Mouse (Mus musculus) embryonic facial prominence, embryonic 13.5 days (tissue): ENCODE data around the gene Fgf4. TPM values are rescaled to one million over a fixed set of nuclear protein-coding genes. Genes with fewer than 3 reads are reported as not detected.
"Not testable (repeated sequence)": the region's sequence is repeated elsewhere in the genome, so short reads cannot be mapped to it uniquely, and the experiment has no call there.

Source experiments
- ATAC-seq: fragments of 200-750 bp; cut with Nextera tagmentation; 2 replicates; pipeline ENCODE4 v1.8.0; 2017; ENCODE audit warnings: low read depth; ENCODE audit not compliant: insufficient number of reproducible peaks, insufficient read depth, low FRiP score, low TSS enrichment
- H3K27ac ChIP-seq: fragments of 300-500 bp; sonication (generic); 2 replicates; pipeline ENCODE4 v1.5.1; 2015; ENCODE audit warnings: moderate library complexity, mild to moderate bottlenecking, inconsistent platforms
- H3K27me3 ChIP-seq: fragments of 300-500 bp; sonication (generic); 2 replicates; pipeline ENCODE4 v1.6.1; 2015; ENCODE audit warnings: mild to moderate bottlenecking, inconsistent platforms
- H3K36me3 ChIP-seq: fragments of 300-500 bp; sonication (generic); 2 replicates; pipeline ENCODE4 v1.6.1; 2015; ENCODE audit warnings: mild to moderate bottlenecking, inconsistent platforms
- H3K4me1 ChIP-seq: fragments of 300-500 bp; sonication (generic); 2 replicates; pipeline ENCODE4 v1.6.1; 2015; ENCODE audit warnings: inconsistent platforms
- H3K4me2 ChIP-seq: fragments of 300-500 bp; sonication (generic); 2 replicates; pipeline ENCODE4 v1.6.1; 2015; ENCODE audit warnings: moderate library complexity, mild to moderate bottlenecking, inconsistent platforms
- H3K4me3 ChIP-seq: fragments of 300-500 bp; sonication (generic); 2 replicates; pipeline ENCODE4 v1.5.1; 2015; ENCODE audit warnings: mild to moderate bottlenecking, inconsistent platforms
- H3K9ac ChIP-seq: fragments of 300-500 bp; sonication (generic); 2 replicates; pipeline ENCODE4 v1.6.1; 2015; ENCODE audit warnings: mild to moderate bottlenecking, inconsistent platforms
- H3K9me3 ChIP-seq: fragments of 300-500 bp; sonication (generic); 2 replicates; pipeline ENCODE4 v1.6.1; 2016; ENCODE audit warnings: inconsistent platforms
- WGBS: fragments of 180-500 bp; shearing (Covaris S2); methylation state at CpG from one replicate; pipeline ENCODE4 v1.1.7; 2015; ENCODE audit warnings: mixed read lengths; 5-methylcytosine and 5-hydroxymethylcytosine counted together
- polyA plus RNA-seq: library from polyadenylated mRNA; unstranded; fragments of >200 nt; fragmentation: Nextera tagmentation; extraction: Ambion mirVana; gene quantifications from 2 replicates; pipeline ENCODE4 v1.2.1, GENCODE M21; 2015

Gene Fgf4
- polyA plus RNA-seq, 1 experiment from 2014 or later: 0.18 TPM

DNA sequence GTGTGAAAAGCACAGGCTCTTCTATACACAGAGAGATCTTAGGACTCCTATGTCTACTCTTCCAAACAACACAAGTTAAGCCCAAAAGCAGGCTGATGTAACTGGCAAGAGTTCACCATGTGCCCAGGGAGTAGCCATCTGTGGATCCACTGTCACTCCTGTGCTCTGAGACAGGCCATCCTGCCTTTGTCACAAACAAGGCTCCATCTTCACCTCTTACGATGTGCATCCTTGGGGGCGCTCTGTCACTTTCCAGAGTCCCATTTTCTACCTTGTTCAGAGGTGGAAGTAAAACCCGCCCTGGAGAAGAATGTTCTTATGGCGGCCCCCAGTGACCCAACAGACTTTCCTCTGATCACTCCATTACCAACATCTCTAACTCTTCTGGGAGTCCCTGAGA is 47.5 kb downstream of the Fgf4 start:
- H3K36me3 ChIP-seq: no peaks in the 10 kb centered on the region
- H3K27me3 ChIP-seq: peaks cover 73% of the 10 kb centered on the region
- H3K4me3 ChIP-seq: no peak overlapping the region
- WGBS: 4% methylated on average over 4 of the region's 4 CpGs
- no peak for ATAC-seq
- no peak overlapping the region for H3K27ac ChIP-seq
- peaks cover 27% of the 10 kb centered on the region for H3K4me1 ChIP-seq
- no peak overlapping the region for H3K4me2 ChIP-seq
- no peak overlapping the region for H3K9ac ChIP-seq
- no peaks in the 10 kb centered on the region for H3K9me3 ChIP-seq

DNA sequence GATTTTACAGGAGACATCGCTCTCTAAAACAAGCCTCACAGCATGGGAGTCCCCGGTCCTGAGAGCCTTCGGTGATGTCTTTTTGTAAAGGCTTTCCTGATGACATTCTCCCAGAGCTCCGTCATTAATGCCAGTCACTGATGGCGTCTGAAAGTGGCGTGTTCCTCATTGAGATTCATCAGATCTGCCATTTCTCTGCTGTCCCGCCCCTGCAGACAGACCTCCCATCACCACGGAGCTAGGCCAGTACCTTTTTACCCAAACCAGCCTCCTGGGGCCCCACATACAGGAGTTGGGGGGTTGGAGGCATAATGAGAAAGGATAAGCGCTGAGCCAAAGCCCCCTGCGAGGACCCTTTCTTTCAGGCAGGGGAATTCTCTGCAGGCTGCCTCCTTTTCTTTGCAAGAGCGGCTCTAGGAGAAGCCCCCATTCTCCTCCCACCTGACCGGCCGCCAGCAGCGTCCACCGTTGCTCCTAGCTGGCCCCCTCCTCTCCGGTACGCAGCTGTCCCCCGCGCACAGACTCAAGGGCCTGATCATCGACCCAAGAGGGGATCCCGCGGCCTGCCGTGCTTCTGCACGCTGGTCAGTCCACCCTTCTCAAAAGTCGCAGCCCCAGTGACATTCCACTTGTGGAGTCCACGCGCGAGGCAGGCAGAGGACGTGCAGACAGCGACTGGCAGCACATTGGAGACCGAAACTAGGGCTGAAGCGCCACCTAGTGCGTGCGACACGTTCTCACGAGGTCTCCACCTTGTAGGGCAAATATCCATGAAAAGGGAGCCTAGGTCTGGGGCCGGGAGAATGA is 48.3 kb downstream of the Fgf4 start:
- Histone ChIP-seq H3K9ac (peak overlapping the region; percentile 62), H3K4me1 (peaks cover 27% of the 10 kb centered on the region), H3K9me3 (no peaks in the 10 kb centered on the region), H3K4me2 (peak overlapping the region; percentile 89), H3K36me3 (no peaks in the 10 kb centered on the region), H3K27me3 (peaks cover 77% of the 10 kb centered on the region), H3K4me3 (peak overlapping the region; percentile 46), H3K27ac (no peak overlapping the region)
- peak; percentile 45; the same call in 1 of the 2 replicates for ATAC-seq
- 1% methylated on average over 37 of the region's 37 CpGs for WGBS

DNA sequence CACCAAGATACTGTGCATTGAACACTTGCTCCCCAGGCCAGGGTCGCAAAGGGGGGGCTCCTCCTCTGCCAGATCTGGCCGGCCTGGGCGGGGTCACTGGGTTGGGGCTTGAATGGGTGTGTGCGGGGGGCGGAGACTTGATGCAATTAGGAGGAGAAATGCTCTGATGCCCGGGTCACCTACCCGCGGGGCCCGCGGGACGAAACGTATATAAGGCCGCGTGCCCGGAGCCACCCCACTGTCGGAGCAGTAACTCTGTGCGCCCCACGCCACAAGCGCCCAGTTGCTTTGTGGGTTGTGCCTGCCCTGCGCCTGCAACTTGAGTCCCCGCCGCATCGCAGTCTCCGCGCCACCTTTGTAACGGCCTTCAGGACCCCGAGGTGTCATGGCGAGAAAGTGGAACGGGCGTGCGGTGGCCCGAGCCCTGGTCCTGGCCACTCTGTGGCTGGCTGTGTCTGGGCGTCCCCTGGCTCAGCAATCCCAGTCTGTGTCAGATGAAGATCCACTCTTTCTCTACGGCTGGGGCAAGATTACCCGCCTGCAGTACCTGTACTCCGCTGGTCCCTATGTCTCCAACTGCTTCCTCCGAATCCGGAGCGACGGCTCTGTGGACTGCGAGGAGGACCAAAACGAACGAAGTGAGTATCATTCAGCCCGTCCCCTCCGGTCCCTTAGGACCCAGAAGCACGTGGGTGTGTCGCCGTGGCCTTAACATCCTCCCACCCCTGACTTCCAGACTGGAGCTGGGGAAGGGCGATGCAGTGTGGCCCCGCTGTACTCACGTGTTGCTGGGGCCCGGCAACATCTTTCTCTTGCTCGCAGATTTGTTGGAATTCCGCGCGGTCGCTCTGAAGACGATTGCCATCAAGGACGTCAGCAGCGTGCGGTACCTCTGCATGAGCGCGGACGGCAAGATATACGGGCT is 49.4 kb downstream of the Fgf4 start, which contains the start of gene Fgf15:
Gene Fgf15 (plus strand): TSS at position 238 of the 925 bp plus-strand sequence.
- H3K4me3 ChIP-seq: peak within 1 kb of the TSS; percentile 46
- no peak for ATAC-seq
- WGBS: under 1% methylated on average over 65 of the region's 65 CpGs

DNA sequence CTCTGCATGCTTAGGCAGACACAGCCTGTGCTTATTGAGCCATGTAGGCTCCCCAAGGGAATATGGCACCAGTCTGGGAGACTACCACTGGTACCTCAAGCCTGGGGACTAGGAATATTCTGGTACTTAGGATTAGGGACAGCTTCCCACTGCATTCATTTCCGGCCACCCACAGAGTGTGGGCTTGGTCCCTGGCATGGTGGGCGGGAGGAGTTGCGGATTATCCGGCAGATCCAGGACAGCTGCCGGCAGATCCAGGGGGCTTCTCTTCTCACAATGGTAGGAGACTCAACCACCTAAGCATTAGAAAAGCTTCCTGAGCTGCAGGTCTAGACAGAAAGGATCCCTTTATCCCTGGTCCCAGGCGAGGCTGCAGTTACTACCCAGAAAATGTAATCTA is 51.3 kb downstream of the Fgf4 start:
- Histone ChIP-seq H3K9me3 (no peaks in the 10 kb centered on the region), H3K4me2 (no peak overlapping the region), H3K9ac (no peak overlapping the region), H3K4me1 (peaks cover 27% of the 10 kb centered on the region), H3K36me3 (no peaks in the 10 kb centered on the region), H3K27ac (no peak overlapping the region), H3K4me3 (no peak overlapping the region), H3K27me3 (peaks cover 71% of the 10 kb centered on the region)
- 29% methylated on average over 6 of the region's 6 CpGs for WGBS
- ATAC-seq: no peak

More for the DNA sequence above, 49.4 kb downstream of the Fgf4 start, which contains the start of gene Fgf15:
- H3K4me1 ChIP-seq: peaks cover 27% of the 10 kb centered on the region
- peak within 1 kb of the TSS; percentile 89 for H3K4me2 ChIP-seq
- peaks cover 78% of the 10 kb centered on the region for H3K27me3 ChIP-seq
- peak within 1 kb of the TSS; percentile 62 for H3K9ac ChIP-seq
- H3K36me3 ChIP-seq: no peaks in the 10 kb centered on the region
- no peaks in the 10 kb centered on the region for H3K9me3 ChIP-seq
- H3K27ac ChIP-seq: no peak within 1 kb of the TSS

DNA sequence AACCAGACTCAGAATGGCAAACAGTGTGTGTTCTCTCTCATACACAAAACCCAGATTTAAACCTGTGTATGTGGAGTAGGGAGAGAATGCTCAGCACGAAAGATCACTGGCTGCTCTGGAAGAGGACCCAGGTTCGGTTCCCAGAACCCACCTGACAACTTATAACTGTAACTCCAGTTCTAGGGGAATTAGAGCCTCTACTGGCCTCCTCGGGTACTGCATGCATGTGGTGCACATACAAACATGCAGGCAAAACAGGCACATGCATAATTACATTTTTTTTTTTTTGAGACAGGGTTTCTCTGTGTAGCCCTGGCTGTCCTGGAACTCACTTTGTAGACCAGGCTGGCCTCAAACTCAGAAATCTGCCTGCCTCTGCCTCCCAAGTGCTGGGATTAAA is 58.3 kb downstream of the Fgf4 start:
- not testable (repeated sequence) for H3K9ac ChIP-seq, H3K27ac ChIP-seq, ATAC-seq, H3K4me2 ChIP-seq, H3K36me3 ChIP-seq, H3K9me3 ChIP-seq, H3K4me1 ChIP-seq, H3K4me3 ChIP-seq
- WGBS: 95% methylated on average over 3 of the region's 3 CpGs
- H3K27me3 ChIP-seq: peaks cover 25% of the 10 kb centered on the region

DNA sequence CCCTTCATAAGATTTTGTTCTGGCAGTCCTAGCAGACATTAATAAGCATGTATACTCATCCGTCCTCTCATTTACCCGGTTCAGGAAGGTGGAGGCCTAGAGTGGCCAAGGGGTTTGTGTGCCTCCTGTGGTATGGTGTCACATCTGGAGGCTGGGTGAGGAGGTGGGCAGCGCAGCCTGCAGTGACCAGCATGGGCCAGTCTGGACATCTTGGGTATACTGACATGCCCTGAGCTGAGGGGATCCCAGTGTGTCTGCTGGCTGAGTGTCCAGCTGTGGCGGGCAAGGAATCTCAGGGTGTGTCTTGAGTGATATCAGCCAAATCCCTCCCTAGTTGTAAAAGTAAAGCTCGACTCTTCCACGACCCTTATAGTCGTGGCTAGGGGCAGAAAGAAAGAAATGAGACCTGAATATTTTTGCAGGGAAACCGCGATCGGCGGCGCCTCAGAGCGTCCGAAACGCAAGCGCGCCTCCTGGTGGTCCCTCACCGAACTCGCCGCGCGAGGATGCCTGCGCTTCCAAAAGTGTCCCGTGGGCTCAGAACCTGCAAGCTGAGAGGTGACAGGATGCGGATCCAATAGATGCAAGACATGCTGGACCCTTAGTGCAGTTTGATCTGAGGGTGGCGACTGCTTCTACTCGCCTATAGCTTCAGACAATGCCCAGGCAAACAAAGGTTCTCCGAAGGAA is 59.7 kb downstream of the Fgf4 start:
- Histone ChIP-seq H3K27ac (no peak overlapping the region), H3K27me3 (peaks cover 24% of the 10 kb centered on the region), H3K36me3 (no peaks in the 10 kb centered on the region), H3K9ac (peak overlapping the region; percentile 52; the same call in 1 of the 2 replicates), H3K9me3 (no peaks in the 10 kb centered on the region), H3K4me2 (peak overlapping the region; percentile 52), H3K4me1 (peaks cover 7% of the 10 kb centered on the region; the same call in 1 of the 2 replicates), H3K4me3 (no peak overlapping the region)
- ATAC-seq: no peak
- 10% methylated on average over 28 of the region's 28 CpGs for WGBS

DNA sequence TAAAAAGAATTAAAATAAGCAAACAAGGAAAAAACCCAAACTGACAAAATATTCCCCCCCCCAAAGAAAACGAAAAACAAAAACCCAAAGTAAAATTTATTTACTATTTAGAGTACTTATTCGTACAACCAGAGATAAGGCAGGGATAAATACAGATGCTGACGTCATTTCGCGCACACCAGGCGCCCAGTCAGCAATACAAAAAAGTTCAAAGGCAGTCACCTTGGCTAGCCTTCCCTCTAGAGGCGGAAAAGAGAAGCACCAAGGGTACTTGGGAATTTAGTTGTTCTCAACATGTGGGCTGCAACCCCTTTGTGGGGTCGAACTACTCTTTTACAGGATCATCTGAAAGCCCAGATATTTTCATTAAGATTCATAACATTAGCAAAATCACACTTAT is 60.6 kb downstream of the Fgf4 start:
- Histone ChIP-seq H3K4me2 (no peak overlapping the region), H3K9me3 (no peaks in the 10 kb centered on the region), H3K9ac (no peak overlapping the region), H3K27me3 (peaks cover 20% of the 10 kb centered on the region), H3K27ac (no peak overlapping the region), H3K4me3 (no peak overlapping the region), H3K4me1 (peaks cover 7% of the 10 kb centered on the region; the same call in 1 of the 2 replicates), H3K36me3 (no peaks in the 10 kb centered on the region)
- no peak for ATAC-seq
- WGBS: 16% methylated on average over 8 of the region's 8 CpGs

DNA sequence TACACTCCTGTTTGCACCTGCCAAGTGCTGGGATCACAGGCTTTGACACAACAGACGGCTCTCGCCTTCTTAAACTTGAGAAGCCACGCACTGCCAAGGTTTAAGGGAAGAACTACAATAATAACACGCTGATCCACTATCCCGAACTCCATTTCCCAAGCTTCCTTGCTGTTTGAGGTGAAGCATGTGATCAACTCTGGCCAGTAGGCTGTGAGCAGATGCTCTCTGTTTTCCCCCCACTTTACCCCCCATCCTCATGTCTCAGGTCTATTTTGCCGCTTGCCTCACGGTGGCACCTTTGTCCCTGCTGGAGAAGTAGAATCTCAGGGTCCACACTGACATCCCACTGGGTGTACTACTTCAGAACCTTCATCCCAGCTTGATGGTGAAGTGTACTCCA is 61.5 kb downstream of the Fgf4 start:
- no peak for ATAC-seq

DNA sequence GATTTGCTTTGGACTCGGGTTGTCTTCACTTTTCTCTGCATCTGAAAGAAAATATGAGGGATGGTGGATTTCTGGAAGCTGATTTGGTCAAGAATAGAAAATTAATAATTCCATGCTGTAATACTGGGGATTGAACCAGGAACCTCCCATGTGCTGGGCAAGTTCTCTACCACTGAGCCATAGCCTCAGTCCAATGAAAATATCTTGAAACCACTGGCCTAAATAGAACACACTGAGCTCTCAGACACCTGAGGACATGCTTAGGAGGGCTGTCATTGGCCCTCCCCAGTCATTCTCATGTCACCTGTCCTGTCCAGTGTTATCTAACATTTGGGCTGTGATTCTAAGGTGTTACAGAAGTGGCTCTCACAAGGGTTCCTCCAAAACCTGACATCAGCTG is 64.0 kb downstream of the Fgf4 start:
- Histone ChIP-seq H3K27me3 (peaks cover 20% of the 10 kb centered on the region), H3K36me3 (no peaks in the 10 kb centered on the region), H3K27ac (no peak overlapping the region), H3K4me3 (no peak overlapping the region), H3K9ac (no peak overlapping the region), H3K4me2 (no peak overlapping the region), H3K9me3 (no peaks in the 10 kb centered on the region), H3K4me1 (peaks cover 15% of the 10 kb centered on the region)
- WGBS: 62% methylated on average over 1 of the region's 1 CpGs
- no peak for ATAC-seq

More for the DNA sequence above, 61.5 kb downstream of the Fgf4 start:
- Histone ChIP-seq H3K27me3 (peaks cover 20% of the 10 kb centered on the region), H3K4me3 (no peak overlapping the region), H3K9me3 (no peaks in the 10 kb centered on the region), H3K27ac (no peak overlapping the region), H3K36me3 (no peaks in the 10 kb centered on the region), H3K4me2 (0 out of 2 replicates have a peak overlapping the region, but pooled peaks have one; percentile 2), H3K9ac (no peak overlapping the region), H3K4me1 (peaks cover 7% of the 10 kb centered on the region; the same call in 1 of the 2 replicates)
- WGBS: 24% methylated on average over 7 of the region's 7 CpGs

DNA sequence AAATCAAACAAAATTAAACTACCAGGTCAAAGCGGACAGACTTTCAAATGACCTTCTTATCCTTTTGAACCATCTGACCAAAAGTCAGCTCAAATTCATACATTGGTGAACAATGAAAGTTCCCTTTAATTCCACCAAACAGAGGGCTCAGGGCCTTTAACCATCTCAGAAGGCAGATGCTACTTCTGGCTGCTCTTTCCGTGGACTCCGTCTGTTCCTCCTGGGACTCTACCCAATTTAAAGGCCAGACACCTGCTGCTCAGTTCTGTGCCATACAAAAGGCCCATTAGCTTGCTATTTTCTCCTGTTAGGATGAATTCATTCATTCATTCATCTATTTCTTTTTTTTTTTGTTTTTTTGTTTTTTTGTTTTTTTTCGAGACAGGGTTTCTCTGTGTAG is 65.7 kb downstream of the Fgf4 start:
- Histone ChIP-seq H3K9ac (no peak overlapping the region), H3K9me3 (no peaks in the 10 kb centered on the region), H3K4me2 (no peak overlapping the region), H3K4me1 (peaks cover 12% of the 10 kb centered on the region), H3K27me3 (peaks cover 12% of the 10 kb centered on the region), H3K4me3 (no peak overlapping the region), H3K36me3 (peaks cover 8% of the 10 kb centered on the region), H3K27ac (no peak overlapping the region)
- ATAC-seq: no peak
- WGBS: 82% methylated on average over 4 of the region's 4 CpGs
